Mouse (Mus musculus) ES-Bruce4 (cell line): ENCODE data around the gene Tex21. TPM values are rescaled to one million over a fixed set of nuclear protein-coding genes. Genes with fewer than 3 reads are reported as not detected.

Source experiments
- H3K27ac ChIP-seq: 2 replicates; pipeline ENCODE4 v1.5.1; 2012; ENCODE audit warnings: low read length, inconsistent platforms; ENCODE audit not compliant: insufficient read depth
- H3K27me3 ChIP-seq: 2 replicates; pipeline ENCODE4 v1.6.1; 2012; ENCODE audit warnings: mild to moderate bottlenecking, low read length, inconsistent platforms; ENCODE audit not compliant: control insufficient read depth, poor library complexity, insufficient read depth, severe bottlenecking
- H3K36me3 ChIP-seq: 2 replicates; pipeline ENCODE4 v1.6.1; 2012; ENCODE audit warnings: inconsistent platforms, mild to moderate bottlenecking, low read length, moderate library complexity; ENCODE audit not compliant: control insufficient read depth, poor library complexity, insufficient read depth, severe bottlenecking
- H3K4me1 ChIP-seq: one replicate; pipeline ENCODE4 v1.8.1; 2011; ENCODE audit warnings: low read length; ENCODE audit not compliant: control insufficient read depth, insufficient read depth
- H3K4me3 ChIP-seq: 2 replicates; pipeline ENCODE4 v1.5.1; 2011; ENCODE audit warnings: low read depth, mild to moderate bottlenecking, low read length
- H3K9ac ChIP-seq: 2 replicates; pipeline ENCODE4 v1.6.1; 2012; ENCODE audit warnings: low read depth, mild to moderate bottlenecking, inconsistent platforms; ENCODE audit not compliant: poor library complexity, severe bottlenecking
- H3K9me3 ChIP-seq: replicated peaks from 2 replicates; pipeline ENCODE4 v1.6.1; 2012; ENCODE audit warnings: mild to moderate bottlenecking, low read length, inconsistent platforms; ENCODE audit not compliant: control insufficient read depth, poor library complexity, insufficient read depth, severe bottlenecking
- CTCF ChIP-seq: IDR thresholded peaks from one replicate; pipeline ENCODE4 v1.8.1; 2011; ENCODE audit warnings: low read depth, low read length
- EP300 ChIP-seq: IDR thresholded peaks from 2 replicates; pipeline ENCODE4 v1.6.1; 2011; ENCODE audit warnings: low read depth, low read length; ENCODE audit not compliant: insufficient read depth
- POLR2A ChIP-seq: IDR thresholded peaks from one replicate; pipeline ENCODE4 v1.8.1; 2011; ENCODE audit warnings: low read length; ENCODE audit not compliant: insufficient read depth
- polyA plus RNA-seq: library from polyadenylated mRNA; stranded (reverse); fragments of >200 nt; gene quantifications from 2 replicates; pipeline ENCODE4 v1.2.4, GENCODE M21; 2011; ENCODE audit warnings: low read depth; ENCODE audit not compliant: missing spikeins, insufficient read depth, insufficient read length

Gene Tex21
- polyA plus RNA-seq, 1 experiment = 8.8 TPM

DNA sequence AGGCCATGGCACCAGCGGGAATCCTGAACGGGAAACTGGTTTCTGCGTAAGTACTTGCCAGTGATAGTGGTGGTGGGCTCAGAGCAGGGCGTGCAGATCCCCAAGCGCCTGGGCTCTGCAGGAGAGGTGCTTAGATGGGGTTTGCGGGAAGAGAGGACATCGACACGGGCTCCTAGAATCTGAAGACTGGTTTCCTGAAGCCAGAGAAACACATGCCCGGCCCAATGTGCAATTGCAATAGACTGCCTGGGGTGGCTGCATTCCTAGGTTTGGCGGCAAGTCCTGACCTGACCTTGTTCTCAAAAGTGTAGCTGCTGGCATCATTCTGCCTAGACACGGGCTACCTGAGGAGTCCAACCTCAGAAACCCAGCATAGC is 8.9 kb upstream of the Tex21 start:
- Histone ChIP-seq H3K36me3 (0 out of 2 replicates have a peak, but pooled peaks cover 5% of the 10 kb centered on the region), H3K9me3 (no peaks in the 10 kb centered on the region), H3K4me3 (peak overlapping the region; percentile 93), H3K9ac (peak overlapping the region; percentile 73), H3K4me1 (peaks cover 2% of the 10 kb centered on the region), H3K27me3 (no peaks in the 10 kb centered on the region), H3K27ac (peak overlapping the region; percentile 57)
- TF ChIP-seq POLR2A (no peak), EP300 (no peak), CTCF (no peak)

DNA sequence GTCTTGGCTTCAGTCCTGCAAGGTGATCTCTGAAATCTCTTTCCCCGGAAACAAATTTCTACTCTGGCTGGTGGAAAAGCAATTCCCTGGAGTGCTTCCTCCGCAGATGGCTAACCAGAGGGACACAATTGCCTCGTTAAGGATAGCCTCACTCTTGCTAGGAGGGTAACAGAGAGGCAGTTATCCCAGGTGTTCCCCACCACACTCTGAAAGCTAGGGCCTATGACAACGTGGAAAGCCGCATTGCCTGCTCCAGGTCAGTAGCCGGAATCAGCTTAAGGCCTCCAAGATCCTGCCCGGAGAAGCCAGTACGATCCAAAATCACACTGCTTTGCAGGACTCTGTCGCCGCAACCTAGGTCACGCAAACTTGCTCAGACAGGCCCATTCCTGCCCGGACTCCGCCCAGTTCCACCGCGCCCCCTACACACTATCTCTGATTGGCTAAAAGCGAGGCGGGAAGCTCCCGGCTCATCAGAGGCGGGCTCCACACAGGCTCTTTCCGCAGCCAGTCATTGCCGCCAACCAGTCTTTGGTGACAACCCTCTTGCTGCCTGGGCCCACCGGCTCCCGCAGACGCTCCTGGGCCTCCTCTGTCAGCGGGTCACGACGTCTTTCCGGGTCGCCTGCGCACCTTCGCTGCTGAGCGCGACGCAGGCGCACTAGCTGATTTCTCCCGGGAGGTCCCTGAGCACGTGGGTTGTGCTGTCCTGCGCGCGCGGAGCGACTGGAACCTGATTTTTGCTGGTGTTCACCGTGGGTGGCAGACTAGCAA is 8.4 kb upstream of the Tex21 start, which contains the start of gene Mthfd1:
TSS of gene Mthfd1 (plus strand) at position 574 of the 774 bp plus-strand sequence.
- Histone ChIP-seq H3K27ac (peak within 1 kb of the TSS; percentile 89), H3K27me3 (no peaks in the 10 kb centered on the region), H3K9me3 (no peaks in the 10 kb centered on the region), H3K4me3 (peak within 1 kb of the TSS; percentile 93), H3K4me1 (peaks cover 2% of the 10 kb centered on the region), H3K36me3 (0 out of 2 replicates have a peak, but pooled peaks cover 2% of the 10 kb centered on the region), H3K9ac (peak within 1 kb of the TSS; percentile 78)
- TF ChIP-seq POLR2A = peak; percentile 69
- peak; percentile 58; the same call in 1 of the 2 replicates for TF ChIP-seq EP300
- TF ChIP-seq CTCF = no peak

DNA sequence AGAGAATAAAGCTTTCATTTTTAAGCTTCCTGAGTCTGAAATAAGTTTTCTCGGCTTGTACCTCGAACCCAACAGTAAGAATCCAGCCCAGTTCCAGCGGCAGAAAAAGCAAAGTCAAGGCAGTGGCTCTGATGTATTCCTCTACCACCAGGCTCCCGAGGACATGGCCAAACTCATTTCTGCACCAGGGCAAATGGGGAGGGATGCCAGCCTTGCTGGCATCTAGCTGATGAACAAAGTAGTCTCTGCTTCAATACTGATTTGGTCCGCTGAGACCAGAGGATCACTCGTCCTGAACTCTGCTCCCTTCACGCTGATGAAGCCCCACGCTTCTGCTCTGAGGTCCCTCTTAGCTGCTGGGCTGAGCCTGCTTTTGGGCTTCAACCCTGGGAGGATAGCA is 7.4 kb upstream of the Tex21 start:
- no peaks in the 10 kb centered on the region for H3K36me3 ChIP-seq
- H3K9me3 ChIP-seq = no peaks in the 10 kb centered on the region
- peak overlapping the region; percentile 78 for H3K9ac ChIP-seq
- peak overlapping the region; percentile 89 for H3K27ac ChIP-seq
- peaks cover 2% of the 10 kb centered on the region for H3K4me1 ChIP-seq
- H3K27me3 ChIP-seq = no peaks in the 10 kb centered on the region
- no peak for TF ChIP-seq POLR2A
- TF ChIP-seq EP300 = no peak
- no peak for TF ChIP-seq CTCF
- H3K4me3 ChIP-seq = peak overlapping the region; percentile 73

DNA sequence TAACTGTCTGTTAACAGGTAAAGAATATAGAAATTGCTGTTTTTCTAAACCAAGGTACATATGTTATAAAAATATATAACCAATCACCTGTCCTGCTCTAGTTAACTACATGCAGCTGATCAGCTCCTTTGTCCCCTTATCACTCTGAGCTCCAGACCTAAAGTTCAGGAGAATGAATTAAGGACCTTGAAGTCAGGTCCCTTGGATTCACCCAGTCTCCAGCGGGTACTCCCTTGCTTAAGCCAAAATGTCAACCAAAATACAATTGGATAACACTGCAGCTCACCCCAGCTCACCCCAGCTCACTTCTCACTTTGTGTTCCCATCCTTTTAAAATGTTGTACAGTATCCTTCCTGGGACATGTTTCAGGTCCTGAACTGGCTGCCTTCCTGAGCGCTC is 7.0 kb upstream of the Tex21 start:
- H3K4me1 ChIP-seq = peaks cover 2% of the 10 kb centered on the region
- H3K9me3 ChIP-seq = no peaks in the 10 kb centered on the region
- peak overlapping the region; percentile 78 for H3K9ac ChIP-seq
- H3K27me3 ChIP-seq = no peaks in the 10 kb centered on the region
- TF ChIP-seq POLR2A (no peak), EP300 (no peak), CTCF (no peak)
- H3K36me3 ChIP-seq = no peaks in the 10 kb centered on the region
- peak overlapping the region; percentile 73; the same call in 1 of the 2 replicates for H3K4me3 ChIP-seq
- peak overlapping the region; percentile 89 for H3K27ac ChIP-seq

DNA sequence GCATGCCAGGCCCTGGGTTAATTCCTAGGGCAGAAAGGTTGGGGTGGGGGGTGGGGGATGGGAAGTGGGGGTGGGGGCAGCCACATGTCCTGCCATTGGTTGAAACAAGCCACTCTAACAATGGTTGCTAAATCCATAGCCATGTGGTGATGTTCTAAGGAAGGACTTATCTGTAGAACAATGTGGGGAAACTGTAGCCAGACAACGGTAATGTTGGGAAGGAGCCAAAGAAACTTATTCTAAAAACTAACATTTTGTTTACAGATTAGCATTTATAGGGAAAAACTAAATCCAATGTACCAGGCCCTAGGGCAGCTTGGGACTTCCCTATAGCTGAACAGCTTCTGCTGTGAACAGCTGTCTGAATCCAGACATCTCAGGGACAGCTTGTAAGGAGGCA is 6.5 kb upstream of the Tex21 start:
- no peak overlapping the region for H3K9ac ChIP-seq
- peaks cover 2% of the 10 kb centered on the region for H3K4me1 ChIP-seq
- H3K9me3 ChIP-seq = no peaks in the 10 kb centered on the region
- H3K36me3 ChIP-seq = no peaks in the 10 kb centered on the region
- TF ChIP-seq POLR2A (no peak), EP300 (no peak), CTCF (no peak)
- H3K4me3 ChIP-seq = no peak overlapping the region
- peak overlapping the region; percentile 50 for H3K27ac ChIP-seq
- H3K27me3 ChIP-seq = no peaks in the 10 kb centered on the region

DNA sequence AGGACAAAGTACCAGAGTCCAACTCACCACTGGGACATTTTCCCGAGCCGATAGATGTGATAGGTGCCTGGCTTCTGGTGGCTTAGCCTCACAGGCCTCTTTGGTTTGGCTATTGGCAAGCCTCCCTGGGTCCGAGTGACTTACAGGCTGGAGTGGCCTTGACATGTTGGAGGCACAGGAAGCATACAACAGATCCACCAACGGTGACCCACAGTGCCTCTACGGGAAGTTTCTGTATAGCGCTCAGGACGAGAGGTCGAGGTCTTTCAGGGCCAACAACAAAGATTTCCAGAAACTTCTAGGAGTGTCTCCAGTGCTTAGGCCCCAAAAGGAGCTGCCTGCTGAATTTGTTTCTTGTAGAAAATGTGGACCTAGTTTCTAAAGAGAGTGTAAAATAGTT is 1.6 kb downstream of the Tex21 start:
- Histone ChIP-seq H3K27ac (no peak overlapping the region), H3K4me3 (no peak overlapping the region), H3K9me3 (no peaks in the 10 kb centered on the region), H3K27me3 (no peaks in the 10 kb centered on the region), H3K36me3 (no peaks in the 10 kb centered on the region), H3K4me1 (no peaks in the 10 kb centered on the region), H3K9ac (no peak overlapping the region)
- TF ChIP-seq EP300 = no peak
- no peak for TF ChIP-seq POLR2A
- no peak for TF ChIP-seq CTCF
